Mouse (Mus musculus) bone marrow macrophage, adult 2 months (primary cell): ENCODE measurements around the gene Plin3.

Experiments used
- CTCF ChIP-seq: IDR thresholded peaks from 2 replicates; pipeline ENCODE4 v1.5.1; 2012; ENCODE audit warnings: low read depth, mild to moderate bottlenecking, low read length, moderate library complexity
- POLR2A ChIP-seq: IDR thresholded peaks from 2 replicates; pipeline ENCODE4 v1.6.1; 2012; ENCODE audit warnings: mild to moderate bottlenecking, low read depth, low read length, borderline replicate concordance

GRCm38 (mm10) chr17:56277567-56277893 is 15.1 kb downstream of the Plin3 start:
- TF ChIP-seq CTCF = no peak
- no peak for TF ChIP-seq POLR2A
